In the genomic region with DNA sequence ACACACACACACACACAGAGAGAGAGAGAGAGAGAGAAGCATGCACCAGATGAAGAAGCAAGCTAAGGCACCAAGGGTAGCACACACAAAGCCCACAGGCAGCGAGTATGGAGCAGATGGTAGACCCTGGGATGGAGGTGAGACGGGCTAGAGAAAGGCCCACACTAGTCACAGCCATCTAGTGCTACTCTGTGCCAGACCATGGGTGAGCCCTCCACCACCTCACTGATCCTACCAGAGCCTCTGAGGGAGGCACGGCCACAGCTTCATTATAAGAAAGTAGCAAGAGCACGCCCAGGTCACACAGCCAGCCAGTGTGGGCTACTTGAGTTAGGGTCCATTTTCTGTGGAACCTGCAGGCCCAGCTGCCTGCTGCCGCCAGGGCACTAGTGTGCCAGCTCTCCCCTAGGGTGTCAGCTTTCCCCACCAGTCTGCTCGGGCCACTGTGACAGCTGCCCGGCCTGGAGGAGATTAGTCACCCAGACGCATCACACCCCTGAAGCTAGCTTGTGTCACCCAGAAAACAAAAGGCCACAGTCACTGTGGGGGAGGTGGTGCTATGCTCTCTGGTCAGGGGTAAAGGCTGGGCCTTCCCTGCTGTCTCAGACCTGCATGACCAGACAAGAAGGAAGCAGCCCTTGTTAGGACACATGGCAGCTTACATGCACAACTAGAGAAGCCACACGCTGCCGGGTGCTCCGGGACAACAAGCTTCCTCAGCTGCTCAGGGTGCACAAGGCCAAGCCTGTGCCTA, we compare ENCODE assay signal across 8 mouse cellular contexts. TPM values are rescaled to one million over a fixed set of nuclear protein-coding genes. Genes with fewer than 3 reads are reported as not detected.
DNase-seq lines count a peak whose midpoint lies in the region; ATAC-seq and TF ChIP-seq lines count a peak whose summit lies in the region.

No protein-coding gene starts in this region.

- ATAC-seq in forebrain, postnatal 0 days = peak; percentile 19; the same call in 1 of the 2 replicates
- peak; percentile 21; the same call in 1 of the 2 replicates for ATAC-seq in intestine, embryonic 16.5 days
- ATAC-seq in megakaryocyte-erythroid progenitor cell, adult 5-6 weeks (replicated peaks; ENCODE audit: low FRiP score, low TSS enrichment, poor library complexity, severe bottlenecking) = peak; percentile 43

- no peak; the same call in 1 of the 2 replicates for TF ChIP-seq CTCF in left cerebral cortex, adult 2 months (IDR thresholded peaks at IDR 0.05)
- TF ChIP-seq CTCF in bone marrow, adult 2 months (IDR thresholded peaks at IDR 0.05; ENCODE audit: control insufficient read depth, insufficient read depth, low read length) = no peak
- TF ChIP-seq CTCF in forebrain, postnatal 0 days (IDR thresholded peaks at IDR 0.05; ENCODE audit: low read depth) = no peak

- H3K4me3 ChIP-seq in left cerebral cortex, adult 2 months = peak overlapping the region; percentile 30
- peak overlapping the region; percentile 10 for H3K4me3 ChIP-seq in bone marrow, adult 2 months (replicated peaks; ENCODE audit: control insufficient read depth, low read depth, low read length)
- H3K4me3 ChIP-seq in forebrain, postnatal 0 days (ENCODE audit: low read depth, low read length) = no peak overlapping the region
- H3K4me3 ChIP-seq in intestine, embryonic 16.5 days (ENCODE audit: low read length) = no peak overlapping the region

- DNase-seq in left cerebral cortex, adult 2 months (ENCODE audit: extremely low spot score in 1 of 2, low spot score in 2 of 2) = no peak
- DNase-seq in left cerebral cortex, postnatal 36 days (ENCODE audit: low spot score in 2 of 2) = no peak
- no peak for DNase-seq in forebrain, postnatal 0 days
- DNase-seq in layer of hippocampus, adult 9-10 months (ENCODE audit: low spot score) = no peak
- DNase-seq in frontal cortex, postnatal 10 days (ENCODE audit: low spot score in 2 of 2) = no peak

- H3K9me3 ChIP-seq in forebrain, postnatal 0 days (ENCODE audit: low read length) = no peaks in the 10 kb centered on the region
- H3K9me3 ChIP-seq in intestine, embryonic 16.5 days (ENCODE audit: control insufficient read depth, low read length) = no peaks in the 10 kb centered on the region

- intact Hi-C loops in left cerebral cortex, adult 2 months (cut with DNase I) = loop anchor here (5.0 kb wide), 2 partner anchors 110 to 875 kb away; a partner anchor contains a TSS
- intact Hi-C loops in left cerebral cortex, postnatal 36 days (cut with DNase I) = no loop called here

- peak overlapping the region; percentile 93 for H3K27ac ChIP-seq in left cerebral cortex, adult 2 months
- peak overlapping the region; percentile 57 for H3K27ac ChIP-seq in bone marrow, adult 2 months (ENCODE audit: control insufficient read depth, insufficient read depth, low read depth, low read length, poor library complexity)
- H3K27ac ChIP-seq in forebrain, postnatal 0 days (ENCODE audit: low read depth, low read length) = 0 out of 2 replicates have a peak overlapping the region, but pooled peaks have one; percentile 15
- H3K27ac ChIP-seq in intestine, embryonic 16.5 days (ENCODE audit: low read length) = peak overlapping the region; percentile 66

- H3K4me2 ChIP-seq in forebrain, postnatal 0 days (ENCODE audit: low read depth) = no peak overlapping the region
- 0 out of 2 replicates have a peak overlapping the region, but pooled peaks have one; percentile 19 for H3K4me2 ChIP-seq in intestine, embryonic 16.5 days (ENCODE audit: low read depth, low read length)

- peaks cover 13% of the 10 kb centered on the region for H3K4me1 ChIP-seq in bone marrow, adult 2 months (ENCODE audit: control insufficient read depth, insufficient read depth, low read length)
- H3K4me1 ChIP-seq in forebrain, postnatal 0 days (ENCODE audit: insufficient read depth) = peaks cover 8% of the 10 kb centered on the region
- H3K4me1 ChIP-seq in intestine, embryonic 16.5 days (ENCODE audit: control insufficient read depth, insufficient read depth, low read length) = peaks cover 63% of the 10 kb centered on the region

- H3K27me3 ChIP-seq in forebrain, postnatal 0 days (ENCODE audit: insufficient read depth, low read length) = no peaks in the 10 kb centered on the region
- H3K27me3 ChIP-seq in intestine, embryonic 16.5 days (replicated peaks; ENCODE audit: control insufficient read depth, insufficient read depth, low read length) = no peaks in the 10 kb centered on the region

- 23% methylated on average over 11 of the region's 11 CpGs for WGBS in bone marrow, adult 2 months
- 59% methylated on average over 11 of the region's 11 CpGs for WGBS in forebrain, postnatal 0 days
- WGBS in intestine, embryonic 16.5 days = 48% methylated on average over 11 of the region's 11 CpGs

- H3K36me3 ChIP-seq in forebrain, postnatal 0 days (ENCODE audit: insufficient read depth) = no peaks in the 10 kb centered on the region
- peaks cover 4% of the 10 kb centered on the region; the same call in 1 of the 2 replicates for H3K36me3 ChIP-seq in intestine, embryonic 16.5 days (ENCODE audit: control insufficient read depth, insufficient read depth, low read length)

- TF ChIP-seq POLR2A in bone marrow, adult 2 months (IDR thresholded peaks at IDR 0.05; ENCODE audit: borderline replicate concordance, control insufficient read depth, low read depth, low read length) = no peak

- H3K9ac ChIP-seq in forebrain, postnatal 0 days = no peak overlapping the region; the same call in 1 of the 2 replicates
- peak overlapping the region; percentile 37 for H3K9ac ChIP-seq in intestine, embryonic 16.5 days (ENCODE audit: low read depth, low read length)

RNA-seq across cellular contexts. Expression of a gene that starts 2.1 kb away (rescaled TPM):
- not detected for total RNA-seq in left cerebral cortex, adult 2 months (2021)
- not detected for total RNA-seq in left cerebral cortex, postnatal 36 days (2021)
- not detected in 2 replicates for polyA plus RNA-seq in bone marrow, adult 2 months (2011; ENCODE audit: insufficient read depth, insufficient read length, low replicate concordance, missing spikeins)
- total RNA-seq in forebrain, postnatal 0 days (2014; rRNA removed) = not detected in 2 replicates
- not detected in 2 replicates for polyA plus RNA-seq in forebrain, postnatal 0 days (2015; fragmentation: Nextera tagmentation; extraction: Ambion mirVana)
- polyA plus RNA-seq in intestine, embryonic 16.5 days (2015; fragmentation: Nextera tagmentation; extraction: Ambion mirVana) = 0.28 and 0.55 TPM in 2 replicates
- total RNA-seq in megakaryocyte-erythroid progenitor cell, adult 5-6 weeks (2014; fragmentation: Nextera tagmentation) = not detected in 2 replicates
- total RNA-seq in megakaryocyte-erythroid progenitor cell, adult 5-6 weeks (2017) = 0.33 and 1.5 TPM in 2 replicates

RNA-seq across cellular contexts. Expression of a gene that starts 15.5 kb away (rescaled TPM):
- 10 to 100 TPM; 16.5 to 21.5 TPM for total RNA-seq in left cerebral cortex, adult 2 months (2021)
- 10 to 100 TPM; 15.6 to 23.5 TPM for total RNA-seq in left cerebral cortex, postnatal 36 days (2021)
- 14.9 and 18.6 TPM in 2 replicates for polyA plus RNA-seq in bone marrow, adult 2 months (2011; ENCODE audit: insufficient read depth, insufficient read length, low replicate concordance, missing spikeins)
- total RNA-seq in forebrain, postnatal 0 days (2014; rRNA removed) = 74.2 and 75.5 TPM in 2 replicates
- polyA plus RNA-seq in forebrain, postnatal 0 days (2015; fragmentation: Nextera tagmentation; extraction: Ambion mirVana) = 121 and 162 TPM in 2 replicates
- polyA plus RNA-seq in intestine, embryonic 16.5 days (2015; fragmentation: Nextera tagmentation; extraction: Ambion mirVana) = 370 and 437 TPM in 2 replicates
- total RNA-seq in megakaryocyte-erythroid progenitor cell, adult 5-6 weeks (2014; fragmentation: Nextera tagmentation) = 2.1 TPM in 1 of 2 replicates, not detected in the other
- total RNA-seq in megakaryocyte-erythroid progenitor cell, adult 5-6 weeks (2017) = 0.75 TPM in 1 of 2 replicates, not detected in the other

RNA-seq across cellular contexts. Expression of a gene that starts 20.5 kb away (rescaled TPM):
- 10 to 100 TPM; 47.9 to 59.9 TPM for total RNA-seq in left cerebral cortex, adult 2 months (2021)
- total RNA-seq in left cerebral cortex, postnatal 36 days (2021) = 10 to 100 TPM; 44.0 to 51.3 TPM
- polyA plus RNA-seq in bone marrow, adult 2 months (2011; ENCODE audit: insufficient read depth, insufficient read length, low replicate concordance, missing spikeins) = not detected in 2 replicates
- total RNA-seq in forebrain, postnatal 0 days (2014; rRNA removed) = 4.0 and 7.0 TPM in 2 replicates
- 1.1 and 1.3 TPM in 2 replicates for polyA plus RNA-seq in forebrain, postnatal 0 days (2015; fragmentation: Nextera tagmentation; extraction: Ambion mirVana)
- polyA plus RNA-seq in intestine, embryonic 16.5 days (2015; fragmentation: Nextera tagmentation; extraction: Ambion mirVana) = 0.23 and 0.33 TPM in 2 replicates
- 0.94 TPM in 1 of 2 replicates, not detected in the other for total RNA-seq in megakaryocyte-erythroid progenitor cell, adult 5-6 weeks (2014; fragmentation: Nextera tagmentation)
- total RNA-seq in megakaryocyte-erythroid progenitor cell, adult 5-6 weeks (2017) = not detected in 2 replicates

RNA-seq across cellular contexts. Expression of a gene that starts 28.1 kb away (rescaled TPM):
- 100 to 1,000 TPM; 553 to 561 TPM for total RNA-seq in left cerebral cortex, adult 2 months (2021)
- 100 to 1,000 TPM; 503 to 538 TPM for total RNA-seq in left cerebral cortex, postnatal 36 days (2021)
- polyA plus RNA-seq in bone marrow, adult 2 months (2011; ENCODE audit: insufficient read depth, insufficient read length, low replicate concordance, missing spikeins) = 82.4 and 229 TPM in 2 replicates
- total RNA-seq in forebrain, postnatal 0 days (2014; rRNA removed) = 112 and 116 TPM in 2 replicates
- polyA plus RNA-seq in forebrain, postnatal 0 days (2015; fragmentation: Nextera tagmentation; extraction: Ambion mirVana) = 29.1 and 31.4 TPM in 2 replicates
- polyA plus RNA-seq in intestine, embryonic 16.5 days (2015; fragmentation: Nextera tagmentation; extraction: Ambion mirVana) = 46.4 and 66.7 TPM in 2 replicates
- 172 and 204 TPM in 2 replicates for total RNA-seq in megakaryocyte-erythroid progenitor cell, adult 5-6 weeks (2014; fragmentation: Nextera tagmentation)
- 44.4 and 60.2 TPM in 2 replicates for total RNA-seq in megakaryocyte-erythroid progenitor cell, adult 5-6 weeks (2017)

Comparison
In these comparisons a context has a peak if more than half of its experiments do, and no peak if none do; other contexts are left out.
1. H3K27ac ChIP-seq: peak in every context shown above with its lines; median percentile 93 in left cerebral cortex, adult 2 months; 66 in intestine, embryonic 16.5 days; 57 in bone marrow, adult 2 months; 15 in forebrain, postnatal 0 days.
2. H3K4me3 ChIP-seq: peak in left cerebral cortex, adult 2 months (single experiment) and bone marrow, adult 2 months (single experiment); none in forebrain, postnatal 0 days (single experiment) and intestine, embryonic 16.5 days (single experiment).
3. RNA of a gene that starts 15.5 kb away (total RNA-seq): 74.2 to 75.5 TPM in forebrain, postnatal 0 days, 15.6 to 23.5 TPM in left cerebral cortex, postnatal 36 days and 16.5 to 21.5 TPM in left cerebral cortex, adult 2 months; 0.75 to 2.1 TPM in megakaryocyte-erythroid progenitor cell, adult 5-6 weeks; every median in the first group is over 4 times any median in the second.
4. Peak in every context shown above with its lines, with median percentiles within 50 percentile points of each other: ATAC-seq.